Mouse (Mus musculus): ENCODE measurements around the gene Taok1. TPM values are rescaled to one million over a fixed set of nuclear protein-coding genes. Genes with fewer than 3 reads are reported as not detected.

Gene Taok1
- polyA plus RNA-seq, 1 experiment from 2014 or later, result 9.9 TPM

GRCm38 (mm10) chr11:77493512-77494343 is 113.9 kb downstream of the Taok1 start, which contains the start of gene Git1:
TSS of gene Git1 (plus strand) at chr11:77493562.
- H3K27me3 ChIP-seq (replicated peaks; ENCODE audit: control insufficient read depth, insufficient read depth, low read length), result no peaks in the 10 kb centered on the region
- ATAC-seq (replicated peaks; ENCODE audit: low FRiP score), result peak; percentile 4; the same call in 1 of the 2 replicates
- peak within 1 kb of the TSS; percentile 93 for H3K4me3 ChIP-seq (ENCODE audit: low read depth, low read length)
- H3K4me1 ChIP-seq (replicated peaks; ENCODE audit: control insufficient read depth, insufficient read depth, low read length), result peaks cover 61% of the 10 kb centered on the region
- H3K36me3 ChIP-seq (ENCODE audit: control insufficient read depth, insufficient read depth, low read length), result no peaks in the 10 kb centered on the region
- peak within 1 kb of the TSS; percentile 98 for H3K4me2 ChIP-seq
- peak within 1 kb of the TSS; percentile 91 for H3K9ac ChIP-seq (ENCODE audit: low read depth, low read length)
- DNase-seq (ENCODE audit: low spot score), result no peak
- WGBS, result 2% methylated on average over 69 of the region's 74 CpGs
- H3K27ac ChIP-seq (ENCODE audit: low read depth, low read length), result peak within 1 kb of the TSS; percentile 91
- H3K9me3 ChIP-seq (ENCODE audit: control insufficient read depth, low read length), result no peaks in the 10 kb centered on the region

DNA sequence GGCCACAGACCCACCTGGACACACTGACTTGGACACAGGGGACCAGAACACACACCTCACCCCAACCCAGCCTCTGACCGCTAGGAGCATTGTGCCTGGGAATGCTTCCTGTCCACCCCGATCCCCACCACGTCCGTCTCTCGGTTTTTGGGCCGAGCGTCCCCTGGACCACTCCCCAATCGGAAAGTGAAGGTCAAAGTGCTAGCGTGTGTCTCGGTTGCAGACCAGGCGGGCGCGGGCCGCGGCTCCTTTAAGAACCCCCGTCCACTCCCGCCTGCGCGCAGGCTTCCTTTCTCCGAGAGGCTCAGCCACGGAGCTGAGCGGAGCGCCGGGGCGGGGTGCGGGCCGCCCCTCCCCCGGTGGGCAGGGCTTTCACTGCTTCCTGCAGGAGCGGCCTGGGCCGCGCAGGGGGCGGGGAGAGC is 114.7 kb downstream of the Taok1 start:
- no peaks in the 10 kb centered on the region for H3K36me3 ChIP-seq (ENCODE audit: control insufficient read depth, insufficient read depth, low read length)
- peak; percentile 92 for DNase-seq (ENCODE audit: low spot score)
- peak overlapping the region; percentile 91 for H3K27ac ChIP-seq (ENCODE audit: low read depth, low read length)
- H3K9ac ChIP-seq (ENCODE audit: low read depth, low read length), result peak overlapping the region; percentile 91
- peak overlapping the region; percentile 98 for H3K4me2 ChIP-seq
- no peaks in the 10 kb centered on the region for H3K9me3 ChIP-seq (ENCODE audit: control insufficient read depth, low read length)
- peaks cover 65% of the 10 kb centered on the region for H3K4me1 ChIP-seq (replicated peaks; ENCODE audit: control insufficient read depth, insufficient read depth, low read length)
- WGBS, result under 1% methylated on average over 32 of the region's 32 CpGs
- ATAC-seq (replicated peaks; ENCODE audit: low FRiP score), result peak; percentile 81
- no peaks in the 10 kb centered on the region for H3K27me3 ChIP-seq (replicated peaks; ENCODE audit: control insufficient read depth, insufficient read depth, low read length)
- H3K4me3 ChIP-seq (ENCODE audit: low read depth, low read length), result peak overlapping the region; percentile 93

GRCm38 (mm10) chr11:77492311-77492871 is 115.2 kb downstream of the Taok1 start:
- H3K4me3 ChIP-seq (ENCODE audit: low read depth, low read length), result peak overlapping the region; percentile 93
- ATAC-seq (replicated peaks; ENCODE audit: low FRiP score) (peak; percentile 1; the same call in 1 of the 2 replicates), DNase-seq (ENCODE audit: low spot score) (no peak)
- peak overlapping the region; percentile 91 for H3K9ac ChIP-seq (ENCODE audit: low read depth, low read length)
- H3K4me2 ChIP-seq, result peak overlapping the region; percentile 98
- H3K4me1 ChIP-seq (replicated peaks; ENCODE audit: control insufficient read depth, insufficient read depth, low read length), result peaks cover 60% of the 10 kb centered on the region
- peak overlapping the region; percentile 91 for H3K27ac ChIP-seq (ENCODE audit: low read depth, low read length)
- H3K27me3 ChIP-seq (replicated peaks; ENCODE audit: control insufficient read depth, insufficient read depth, low read length), result no peaks in the 10 kb centered on the region
- H3K9me3 ChIP-seq (ENCODE audit: control insufficient read depth, low read length), result no peaks in the 10 kb centered on the region
- WGBS, result under 1% methylated on average over 13 of the region's 18 CpGs
- H3K36me3 ChIP-seq (ENCODE audit: control insufficient read depth, insufficient read depth, low read length), result no peaks in the 10 kb centered on the region

- peak overlapping the region; percentile 91 for H3K27ac ChIP-seq (ENCODE audit: low read depth, low read length)
- H3K27me3 ChIP-seq (replicated peaks; ENCODE audit: control insufficient read depth, insufficient read depth, low read length), result no peaks in the 10 kb centered on the region
- no peaks in the 10 kb centered on the region for H3K36me3 ChIP-seq (ENCODE audit: control insufficient read depth, insufficient read depth, low read length)
- no peak for DNase-seq (ENCODE audit: low spot score)
- under 1% methylated on average over 23 of the region's 23 CpGs for WGBS
- H3K4me2 ChIP-seq, result peak overlapping the region; percentile 98
- H3K9me3 ChIP-seq (ENCODE audit: control insufficient read depth, low read length), result no peaks in the 10 kb centered on the region
- H3K9ac ChIP-seq (ENCODE audit: low read depth, low read length), result peak overlapping the region; percentile 91
- H3K4me1 ChIP-seq (replicated peaks; ENCODE audit: control insufficient read depth, insufficient read depth, low read length), result peaks cover 53% of the 10 kb centered on the region
- peak; percentile 48 for ATAC-seq (replicated peaks; ENCODE audit: low FRiP score)
- peak overlapping the region; percentile 93 for H3K4me3 ChIP-seq (ENCODE audit: low read depth, low read length)
Measured at GRCm38 (mm10) chr11:77491502-77492291, 115.9 kb downstream of the Taok1 start.

GRCm38 (mm10) chr11:77491123-77491501 is 116.5 kb downstream of the Taok1 start:
- Histone ChIP-seq H3K9me3 (ENCODE audit: control insufficient read depth, low read length) (no peaks in the 10 kb centered on the region), H3K4me1 (replicated peaks; ENCODE audit: control insufficient read depth, insufficient read depth, low read length) (peaks cover 50% of the 10 kb centered on the region), H3K36me3 (ENCODE audit: control insufficient read depth, insufficient read depth, low read length) (no peaks in the 10 kb centered on the region), H3K27me3 (replicated peaks; ENCODE audit: control insufficient read depth, insufficient read depth, low read length) (no peaks in the 10 kb centered on the region), H3K4me3 (ENCODE audit: low read depth, low read length) (peak overlapping the region; percentile 93), H3K4me2 (peak overlapping the region; percentile 98), H3K27ac (ENCODE audit: low read depth, low read length) (peak overlapping the region; percentile 91), H3K9ac (ENCODE audit: low read depth, low read length) (peak overlapping the region; percentile 91)
- 0% methylated on average over 13 of the region's 13 CpGs for WGBS
- peak; percentile 62 for ATAC-seq (replicated peaks; ENCODE audit: low FRiP score)
- peak; percentile 95 for DNase-seq (ENCODE audit: low spot score)

DNA sequence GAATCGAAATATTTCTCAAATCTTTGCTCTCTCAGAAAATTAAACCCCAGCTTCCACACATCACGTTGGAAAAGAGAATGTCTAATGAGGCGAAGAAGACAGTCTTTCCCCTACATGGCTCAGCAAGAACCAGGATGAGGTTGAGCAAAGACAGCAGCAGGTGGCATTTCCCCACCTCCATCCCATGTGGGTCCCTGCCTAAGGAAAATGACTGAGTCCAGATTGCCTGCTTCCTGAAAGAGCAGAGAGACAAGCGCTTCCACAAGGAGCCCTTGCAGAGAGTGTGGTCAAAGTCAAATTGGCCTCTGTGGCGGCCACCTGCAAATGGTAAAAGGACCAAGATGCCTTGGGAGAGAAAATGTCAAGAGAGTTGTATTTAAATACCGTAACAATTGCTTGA is 117.2 kb downstream of the Taok1 start:
- H3K4me2 ChIP-seq, result peak overlapping the region; percentile 98

DNA sequence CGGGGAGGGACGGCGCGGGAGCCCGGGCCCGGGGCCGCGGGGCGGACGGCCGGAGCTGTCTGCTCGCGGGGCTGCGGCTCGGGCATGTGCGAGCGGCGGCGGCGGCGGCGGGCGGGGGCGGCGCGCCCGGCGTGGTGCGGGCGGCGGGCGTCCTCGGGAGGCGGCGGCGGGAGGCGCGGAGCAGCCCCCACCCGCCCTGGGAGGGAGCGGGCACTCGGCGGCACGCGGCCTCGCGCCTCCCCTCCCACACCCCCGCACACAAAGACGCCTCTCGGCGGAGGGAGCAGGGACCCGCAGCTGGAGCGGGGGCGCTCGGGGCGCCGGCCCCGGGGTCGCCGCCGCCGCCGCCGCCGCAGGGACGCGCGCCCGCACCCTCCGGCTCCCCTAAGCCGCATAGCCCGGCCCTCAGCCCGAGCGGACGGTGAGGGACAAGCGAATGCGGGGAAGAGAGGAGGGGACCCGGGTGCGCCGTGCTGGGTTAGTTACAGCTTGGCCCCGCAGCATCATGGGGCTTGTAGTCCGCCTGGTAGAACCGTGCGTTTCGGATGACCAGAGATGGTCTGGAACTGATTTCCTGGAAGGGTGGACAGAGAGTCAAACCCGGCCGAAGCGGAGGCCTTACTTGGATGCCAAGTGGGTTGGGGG is 117.9 kb downstream of the Taok1 start, which contains the start of gene Ankrd13b:
Gene Ankrd13b (minus strand): TSS at position 88 of the 645 bp plus-strand sequence.
- no peaks in the 10 kb centered on the region for H3K27me3 ChIP-seq (replicated peaks; ENCODE audit: control insufficient read depth, insufficient read depth, low read length)
- H3K4me1 ChIP-seq (replicated peaks; ENCODE audit: control insufficient read depth, insufficient read depth, low read length), result peaks cover 41% of the 10 kb centered on the region
- DNase-seq (ENCODE audit: low spot score) (no peak), ATAC-seq (replicated peaks; ENCODE audit: low FRiP score) (no peak)
- WGBS, result under 1% methylated on average over 50 of the region's 87 CpGs
- H3K27ac ChIP-seq (ENCODE audit: low read depth, low read length), result no peak within 1 kb of the TSS
- H3K4me3 ChIP-seq (ENCODE audit: low read depth, low read length), result peak within 1 kb of the TSS; percentile 89
- no peaks in the 10 kb centered on the region for H3K9me3 ChIP-seq (ENCODE audit: control insufficient read depth, low read length)
- peak within 1 kb of the TSS; percentile 98 for H3K4me2 ChIP-seq
- no peaks in the 10 kb centered on the region for H3K36me3 ChIP-seq (ENCODE audit: control insufficient read depth, insufficient read depth, low read length)
- peak within 1 kb of the TSS; percentile 79 for H3K9ac ChIP-seq (ENCODE audit: low read depth, low read length)

More for the DNA sequence above, 117.2 kb downstream of the Taok1 start:
- ATAC-seq (replicated peaks; ENCODE audit: low FRiP score) (no peak), DNase-seq (ENCODE audit: low spot score) (no peak)
- no peak overlapping the region for H3K4me3 ChIP-seq (ENCODE audit: low read depth, low read length)
- H3K9ac ChIP-seq (ENCODE audit: low read depth, low read length), result no peak overlapping the region; the same call in 1 of the 2 replicates
- no peaks in the 10 kb centered on the region for H3K27me3 ChIP-seq (replicated peaks; ENCODE audit: control insufficient read depth, insufficient read depth, low read length)
- WGBS, result 71% methylated on average over 6 of the region's 6 CpGs
- no peaks in the 10 kb centered on the region for H3K36me3 ChIP-seq (ENCODE audit: control insufficient read depth, insufficient read depth, low read length)
- H3K9me3 ChIP-seq (ENCODE audit: control insufficient read depth, low read length), result no peaks in the 10 kb centered on the region
- H3K27ac ChIP-seq (ENCODE audit: low read depth, low read length), result no peak overlapping the region
- peaks cover 45% of the 10 kb centered on the region for H3K4me1 ChIP-seq (replicated peaks; ENCODE audit: control insufficient read depth, insufficient read depth, low read length)

Data from liver, embryonic 11.5 days (tissue).